Mouse (Mus musculus) cerebellum, adult 2 months (tissue): ENCODE results near the gene Zfp398.

Experiments
- CTCF ChIP-seq: fragments of 200-500 bp; IDR thresholded peaks from 2 replicates; pipeline ENCODE4 v1.5.1; 2011; ENCODE audit warnings: low read depth, mild to moderate bottlenecking, control low read depth, low read length, moderate library complexity, borderline replicate concordance; ENCODE audit not compliant: insufficient read depth
- POLR2A ChIP-seq: fragments of 200-500 bp; IDR thresholded peaks from 2 replicates; pipeline ENCODE4 v1.6.1; 2011; ENCODE audit warnings: low read length, control low read depth, borderline replicate concordance; ENCODE audit not compliant: insufficient read depth

DNA sequence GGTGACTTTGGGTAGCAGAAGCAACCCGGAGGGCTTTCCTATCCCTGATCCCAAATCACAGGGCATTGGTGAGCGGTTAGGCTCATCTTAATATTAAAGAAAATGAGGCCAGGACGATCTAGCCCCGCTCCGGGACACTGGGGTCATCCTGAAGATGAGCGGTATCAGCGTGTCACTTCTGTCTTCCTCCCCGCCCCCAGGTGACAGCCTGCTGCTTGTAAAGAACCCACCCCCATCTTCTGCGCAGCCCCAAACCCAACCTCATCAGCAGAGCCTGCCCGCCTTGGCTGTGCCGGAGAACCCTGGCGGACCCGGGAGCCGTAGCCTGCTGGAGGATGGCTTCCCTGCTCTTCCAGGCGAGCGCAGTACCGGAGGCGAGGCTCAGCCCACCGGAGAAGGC, 68.9 kb downstream of the Zfp398 start:
- TF ChIP-seq CTCF (no peak), POLR2A (no peak)
